Mouse (Mus musculus) neutrophil, adult 83 days (primary cell): ENCODE data around the gene B3galnt2. TPM values are rescaled to one million over a fixed set of nuclear protein-coding genes. Genes with fewer than 3 reads are reported as not detected.

ENCODE experiments used
- total RNA-seq, 2 experiments: library from RNA; stranded (reverse); gene quantifications; one replicate each; pipeline ENCODE4 v1.2.4; 2023

The B3galnt2 gene
- 10 to 100 TPM; 13.9 to 16.4 TPM for total RNA-seq

GRCm38 (mm10) chr13:13953874-13954832 lies at the start of gene B3galnt2:
Gene B3galnt2, plus strand, starts transcription at chr13:13954469.

GRCm38 (mm10) chr13:14039292-14039965 lies 85.2 kb downstream of the B3galnt2 start, which contains the start of gene Tbce:
Gene Tbce, minus strand, starts transcription at chr13:14039638.

Other genes starting within 250 kb of the B3galnt2 start
- gene Gng4, start 170.4 kb upstream of the B3galnt2 start, total RNA-seq, result under 1 TPM; 0.24 to 0.61 TPM
- 10 to 100 TPM; 48.8 to 52.3 TPM for gene Tbce, start 85.2 kb downstream of the B3galnt2 start, total RNA-seq
- gene Arid4b, start 108.8 kb downstream of the B3galnt2 start, total RNA-seq, result 10 to 100 TPM; 41.3 to 53.2 TPM
- 10 to 100 TPM; 17.4 to 21.6 TPM for gene Ggps1, start 109.0 kb downstream of the B3galnt2 start, total RNA-seq